Mouse (Mus musculus) heart, embryonic 14.5 days (tissue): ENCODE data around the gene Ankle2. TPM values are rescaled to one million over a fixed set of nuclear protein-coding genes. Genes with fewer than 3 reads are reported as not detected.

Experiments
- ATAC-seq: fragments of 200-750 bp; cut with Nextera tagmentation; 2 replicates; pipeline ENCODE4 v1.8.0; 2017; ENCODE audit warnings: low read depth, moderate TSS enrichment; ENCODE audit not compliant: insufficient number of reproducible peaks, insufficient read depth, low FRiP score
- H3K27ac ChIP-seq, 2 experiments: fragments of 200-500 bp in 1 of 2; fragments of 300-500 bp in 1 of 2; sonication (generic) in 1 of 2; replicated peaks in 1 of 2; 2 replicates each; pipeline ENCODE4 v1.5.1; 2012 to 2014; ENCODE audit warnings: low read depth in 2 of 2, low read length in 2 of 2, control low read depth in 1 of 2, mild to moderate bottlenecking in 1 of 2, mixed read lengths in 1 of 2; ENCODE audit not compliant: control insufficient read depth in 1 of 2, insufficient read depth in 1 of 2
- H3K27me3 ChIP-seq: fragments of 300-500 bp; sonication (generic); 2 replicates; pipeline ENCODE4 v1.6.1; 2014; ENCODE audit warnings: mild to moderate bottlenecking, low read length, control low read depth; ENCODE audit not compliant: control insufficient read depth, insufficient read depth
- H3K36me3 ChIP-seq: fragments of 300-500 bp; sonication (generic); 2 replicates; pipeline ENCODE4 v1.6.1; 2014; ENCODE audit warnings: mild to moderate bottlenecking, control low read depth, low read length, mixed read lengths; ENCODE audit not compliant: control insufficient read depth, insufficient read depth
- H3K4me1 ChIP-seq, 2 experiments: fragments of 200-500 bp in 1 of 2; fragments of 300-500 bp in 1 of 2; sonication (generic) in 1 of 2; 2 replicates each; pipeline ENCODE4 v1.6.1; 2012 to 2014; ENCODE audit warnings: low read length in 2 of 2, control low read depth in 1 of 2, mixed read lengths in 1 of 2; ENCODE audit not compliant: control insufficient read depth in 2 of 2, insufficient read depth in 2 of 2
- H3K4me2 ChIP-seq: fragments of 300-500 bp; sonication (generic); 2 replicates; pipeline ENCODE4 v1.6.1; 2014; ENCODE audit warnings: mild to moderate bottlenecking, low read length
- H3K4me3 ChIP-seq, 2 experiments: fragments of 200-500 bp in 1 of 2; fragments of 300-500 bp in 1 of 2; sonication (generic) in 1 of 2; 2 replicates each; pipeline ENCODE4 v1.5.1; 2012 to 2014; ENCODE audit warnings: low read length in 2 of 2, mild to moderate bottlenecking in 2 of 2, control low read depth in 1 of 2, low read depth in 1 of 2, moderate library complexity in 1 of 2; ENCODE audit not compliant: control insufficient read depth in 1 of 2, insufficient read depth in 1 of 2
- H3K9ac ChIP-seq: fragments of 300-500 bp; sonication (generic); 2 replicates; pipeline ENCODE4 v1.6.1; 2014; ENCODE audit warnings: mild to moderate bottlenecking, low read length
- H3K9me3 ChIP-seq: fragments of 300-500 bp; sonication (generic); 2 replicates; pipeline ENCODE4 v1.6.1; 2016; ENCODE audit warnings: low read length, control low read depth; ENCODE audit not compliant: control insufficient read depth
- WGBS: fragments of 180-500 bp; shearing (Covaris S2); extraction: QIAGEN DNeasy Blood & Tissue Kit; methylation state at CpG from one replicate; pipeline ENCODE4 v1.1.7; 2014; 5-methylcytosine and 5-hydroxymethylcytosine counted together
- polyA plus RNA-seq: library from polyadenylated mRNA; unstranded; fragments of >200 nt; fragmentation: Nextera tagmentation; extraction: Ambion mirVana; gene quantifications from 2 replicates; pipeline ENCODE4 v1.2.1, GENCODE M21; 2014

Gene Ankle2
- polyA plus RNA-seq, 1 experiment from 2014 or later = 25.4 TPM

- peaks cover 5% of the 10 kb centered on the region for H3K36me3 ChIP-seq
- 10% methylated on average over 4 of the region's 4 CpGs for WGBS
- H3K9ac ChIP-seq = no peak overlapping the region; the same call in 1 of the 2 replicates
Measured at GRCm38 (mm10) chr5:110284536-110284935, 53.7 kb downstream of the Ankle2 start.

GRCm38 (mm10) chr5:110285156-110285555 is 54.4 kb downstream of the Ankle2 start:
- H3K4me3 ChIP-seq = peak overlapping the region; percentile 64 to 82
- H3K27me3 ChIP-seq = no peaks in the 10 kb centered on the region
- peaks cover 2 to 12% of the 10 kb centered on the region in 2 experiments; a peak in 3 of 4 replicates for H3K4me1 ChIP-seq
- peak overlapping the region; percentile 98 for H3K4me2 ChIP-seq
- no peaks in the 10 kb centered on the region for H3K9me3 ChIP-seq
- H3K36me3 ChIP-seq = peaks cover 12% of the 10 kb centered on the region
- H3K9ac ChIP-seq = peak overlapping the region; percentile 80
- WGBS = 2% methylated on average over 15 of the region's 15 CpGs
- H3K27ac ChIP-seq = no peak overlapping the region
- ATAC-seq = no peak

More at GRCm38 (mm10) chr5:110284536-110284935, 53.7 kb downstream of the Ankle2 start:
- no peak overlapping the region for H3K27ac ChIP-seq
- H3K4me3 ChIP-seq = peak overlapping the region in 1 of 2 experiments; percentile 64; a peak in 2 of 4 replicates
- ATAC-seq = no peak
- peaks cover 2 to 12% of the 10 kb centered on the region in 2 experiments; a peak in 3 of 4 replicates for H3K4me1 ChIP-seq
- no peaks in the 10 kb centered on the region for H3K27me3 ChIP-seq
- no peaks in the 10 kb centered on the region for H3K9me3 ChIP-seq
- peak overlapping the region; percentile 98 for H3K4me2 ChIP-seq

- Histone ChIP-seq H3K36me3 (peaks cover 18% of the 10 kb centered on the region), H3K27me3 (no peaks in the 10 kb centered on the region), H3K4me2 (peak within 1 kb of the TSS; percentile 98), H3K9ac (peak within 1 kb of the TSS; percentile 81), H3K4me3 (peak within 1 kb of the TSS; percentile 64 to 91), H3K9me3 (no peaks in the 10 kb centered on the region), H3K27ac (peak within 1 kb of the TSS in 1 of 2 experiments; percentile 59; a peak in 2 of 4 replicates), H3K4me1 (peaks cover 2 to 12% of the 10 kb centered on the region in 2 experiments; a peak in 3 of 4 replicates)
- WGBS = under 1% methylated on average over 63 of the region's 64 CpGs
- peak; percentile 97 for ATAC-seq
Measured at GRCm38 (mm10) chr5:110285770-110286445, 55.1 kb downstream of the Ankle2 start, which contains the start of the genes Pxmp2 and Pole. Pxmp2 (minus strand) TSS chr5:110286186. Pole (plus strand) TSS chr5:110286306.

GRCm38 (mm10) chr5:110286446-110287083 is 55.8 kb downstream of the Ankle2 start:
- Histone ChIP-seq H3K4me3 (peak overlapping the region; percentile 64 to 91), H3K9ac (peak overlapping the region; percentile 81), H3K27me3 (no peaks in the 10 kb centered on the region), H3K9me3 (no peaks in the 10 kb centered on the region), H3K4me1 (peaks cover 2 to 12% of the 10 kb centered on the region in 2 experiments; a peak in 3 of 4 replicates), H3K4me2 (peak overlapping the region; percentile 98), H3K36me3 (peaks cover 24% of the 10 kb centered on the region), H3K27ac (peak overlapping the region in 1 of 2 experiments; percentile 34; a peak in 2 of 4 replicates)
- WGBS = 4% methylated on average over 30 of the region's 31 CpGs
- ATAC-seq = peak; percentile 53; the same call in 1 of the 2 replicates

- H3K4me3 ChIP-seq = peak overlapping the region in 1 of 2 experiments; percentile 64; a peak in 2 of 4 replicates
- H3K36me3 ChIP-seq = peaks cover 29% of the 10 kb centered on the region
- H3K27me3 ChIP-seq = no peaks in the 10 kb centered on the region
- no peaks in the 10 kb centered on the region for H3K9me3 ChIP-seq
- no peak for ATAC-seq
- H3K27ac ChIP-seq = no peak overlapping the region
- H3K4me2 ChIP-seq = peak overlapping the region; percentile 98
- 72% methylated on average over 2 of the region's 2 CpGs for WGBS
- H3K9ac ChIP-seq = peak overlapping the region; percentile 81; the same call in 1 of the 2 replicates
- H3K4me1 ChIP-seq = peaks cover 2 to 12% of the 10 kb centered on the region in 2 experiments; a peak in 3 of 4 replicates
Measured at GRCm38 (mm10) chr5:110287084-110287475, 56.3 kb downstream of the Ankle2 start.

- H3K36me3 ChIP-seq = peaks cover 61% of the 10 kb centered on the region
- H3K9me3 ChIP-seq = no peaks in the 10 kb centered on the region
- no peak for ATAC-seq
- peaks cover 0 to 2% of the 10 kb centered on the region in 2 experiments; a peak in 1 of 4 replicates for H3K4me1 ChIP-seq
- WGBS = 100% methylated on average over 1 of the region's 1 CpGs
- no peaks in the 10 kb centered on the region for H3K27me3 ChIP-seq
- no peak overlapping the region for H3K4me2 ChIP-seq
- no peak overlapping the region for H3K4me3 ChIP-seq
- H3K27ac ChIP-seq = no peak overlapping the region
- no peak overlapping the region for H3K9ac ChIP-seq
Measured at GRCm38 (mm10) chr5:110291649-110292048, 60.8 kb downstream of the Ankle2 start.

GRCm38 (mm10) chr5:110296637-110297036 is 65.8 kb downstream of the Ankle2 start:
- no peaks in the 10 kb centered on the region for H3K4me1 ChIP-seq
- no peak overlapping the region for H3K4me3 ChIP-seq
- no peak overlapping the region for H3K27ac ChIP-seq
- no peaks in the 10 kb centered on the region for H3K9me3 ChIP-seq
- no peaks in the 10 kb centered on the region for H3K27me3 ChIP-seq
- H3K4me2 ChIP-seq = no peak overlapping the region
- peaks cover 80% of the 10 kb centered on the region for H3K36me3 ChIP-seq
- H3K9ac ChIP-seq = no peak overlapping the region
- ATAC-seq = no peak
- WGBS = 80% methylated on average over 1 of the region's 1 CpGs
